Comparison of ENCODE assay signal across 8 mouse cellular contexts in genomic region chr5:91307907-91308306, GRCm38 (mm10).
DNase-seq lines count a peak whose midpoint lies in the region; ATAC-seq lines count a peak whose summit lies in the region.

No protein-coding gene starts in this region.

- no peak overlapping the region for H3K4me2 ChIP-seq in neural tube, embryonic 14.5 days (ENCODE audit: low read depth, low read length)

- no peak overlapping the region for H3K27ac ChIP-seq in neural tube, embryonic 14.5 days (ENCODE audit: low read depth, low read length)

- peak; percentile 78; the same call in 1 of the 2 replicates for ATAC-seq in neural tube, embryonic 14.5 days (ENCODE audit: low read depth)

- WGBS in neural tube, embryonic 14.5 days = 9% methylated on average over 1 of the region's 1 CpGs

- H3K4me3 ChIP-seq in neural tube, embryonic 14.5 days (ENCODE audit: low read depth, low read length) = no peak overlapping the region

- H3K27me3 ChIP-seq in neural tube, embryonic 14.5 days (ENCODE audit: control insufficient read depth, insufficient read depth, low read length) = no peaks in the 10 kb centered on the region

- H3K9me3 ChIP-seq in neural tube, embryonic 14.5 days (ENCODE audit: control insufficient read depth, low read length) = no peaks in the 10 kb centered on the region

- no peaks in the 10 kb centered on the region for H3K4me1 ChIP-seq in neural tube, embryonic 14.5 days (ENCODE audit: control insufficient read depth, insufficient read depth, low read length)

- DNase-seq in right cerebral cortex, adult 18-20 months = peak; percentile 55
- no peak for DNase-seq in right cerebral cortex, postnatal 14 days
- DNase-seq in adrenal gland, postnatal 14 days = peak; percentile 44
- DNase-seq in fibroblast of lung, adult 2 months (ENCODE audit: low read depth) = peak; percentile 61
- peak; percentile 56 for DNase-seq in induced T-regulatory cell, adult 2 months (ENCODE audit: low read depth)
- peak; percentile 17 for DNase-seq in left cerebral cortex, postnatal 4 days
- no peak for DNase-seq in testis, postnatal 14 days (ENCODE audit: low spot score)

- H3K36me3 ChIP-seq in neural tube, embryonic 14.5 days (ENCODE audit: control insufficient read depth, insufficient read depth, low read length) = no peaks in the 10 kb centered on the region

- no peak overlapping the region for H3K9ac ChIP-seq in neural tube, embryonic 14.5 days (replicated peaks; ENCODE audit: low read depth, low read length)

- intact Hi-C loops in left cerebral cortex, postnatal 4 days (cut with DNase I) = loop anchor here (2.0 kb wide), 1 partner anchor 355 kb away; no protein-coding TSS in a partner anchor

Comparison
In these comparisons a context has a peak if more than half of its experiments do, and no peak if none do; other contexts are left out.
1. DNase-seq: peak in right cerebral cortex, adult 18-20 months (single experiment), adrenal gland, postnatal 14 days (single experiment), fibroblast of lung, adult 2 months (single experiment), induced T-regulatory cell, adult 2 months (single experiment) and left cerebral cortex, postnatal 4 days (single experiment); none in right cerebral cortex, postnatal 14 days (single experiment) and testis, postnatal 14 days (single experiment).